Mouse (Mus musculus) megakaryocyte, embryonic 14.5 days (primary cell): ENCODE measurements around the gene Aldh3b3. TPM values are rescaled to one million over a fixed set of nuclear protein-coding genes. Genes with fewer than 3 reads are reported as not detected.
A peak's percentile ranks its signal among the peaks of the same experiment; 100 is the strongest.
"Not testable (repeated sequence)": the region's sequence is repeated elsewhere in the genome, so short reads cannot be mapped to it uniquely, and the experiment has no call there.

Experiments used
- H3K27me3 ChIP-seq: replicated peaks from 2 replicates; pipeline ENCODE3; 2012; ENCODE audit warnings: inconsistent platforms
- H3K36me3 ChIP-seq: replicated peaks from 2 replicates; pipeline ENCODE3; 2012; ENCODE audit warnings: low read length, inconsistent platforms, mixed read lengths
- H3K4me1 ChIP-seq: 2 replicates; pipeline ENCODE4 v1.6.1; 2012; ENCODE audit warnings: inconsistent platforms
- H3K4me3 ChIP-seq: replicated peaks from 2 replicates; pipeline ENCODE3; 2012; ENCODE audit warnings: moderate library complexity, mild to moderate bottlenecking, inconsistent platforms
- H3K9me3 ChIP-seq: 2 replicates; pipeline ENCODE4 v1.6.1; 2012; ENCODE audit warnings: inconsistent platforms
- FLI1 ChIP-seq: IDR thresholded peaks from 2 replicates; pipeline ENCODE4 v1.6.1; 2012; ENCODE audit warnings: low read length, inconsistent platforms, mixed read lengths
- GATA1 ChIP-seq: IDR thresholded peaks from 3 replicates; pipeline ENCODE4 v1.6.1; 2012; ENCODE audit warnings: mixed read lengths, low read length, inconsistent platforms, borderline replicate concordance
- polyA plus RNA-seq: library from polyadenylated mRNA; stranded (reverse); fragments of >175 nt; gene quantifications from 2 replicates; pipeline ENCODE4 v1.2.3, GENCODE M21; 2012; ENCODE audit warnings: low replicate concordance; ENCODE audit not compliant: insufficient read depth

Gene Aldh3b3
- polyA plus RNA-seq, 1 experiment: 0.04 TPM

GRCm38 (mm10) chr19:3948546-3948945 lies 9.9 kb upstream of the Aldh3b3 start:
- H3K27me3 ChIP-seq: peaks cover 3% of the 10 kb centered on the region
- H3K4me3 ChIP-seq: no peak overlapping the region

GRCm38 (mm10) chr19:3950331-3950730 lies 8.1 kb upstream of the Aldh3b3 start:
- Histone ChIP-seq H3K4me1 (peaks cover 39% of the 10 kb centered on the region), H3K36me3 (peaks cover 32% of the 10 kb centered on the region), H3K27me3 (peaks cover 11% of the 10 kb centered on the region), H3K4me3 (no peak overlapping the region), H3K9me3 (0 out of 2 replicates have a peak, but pooled peaks cover 3% of the 10 kb centered on the region)
- TF ChIP-seq FLI1 (no peak), GATA1 (no peak)

More at GRCm38 (mm10) chr19:3948546-3948945, 9.9 kb upstream of the Aldh3b3 start:
- no peak for TF ChIP-seq GATA1
- no peak for TF ChIP-seq FLI1
- Histone ChIP-seq H3K9me3 (0 out of 2 replicates have a peak, but pooled peaks cover 3% of the 10 kb centered on the region), H3K4me1 (peaks cover 41% of the 10 kb centered on the region), H3K36me3 (peaks cover 38% of the 10 kb centered on the region)

GRCm38 (mm10) chr19:3951461-3951860 lies 7.0 kb upstream of the Aldh3b3 start:
- peaks cover 28% of the 10 kb centered on the region for H3K36me3 ChIP-seq
- TF ChIP-seq FLI1: no peak
- TF ChIP-seq GATA1: no peak
- peaks cover 20% of the 10 kb centered on the region for H3K27me3 ChIP-seq
- 0 out of 2 replicates have a peak, but pooled peaks cover 3% of the 10 kb centered on the region for H3K9me3 ChIP-seq
- H3K4me1 ChIP-seq: peaks cover 36% of the 10 kb centered on the region
- peak overlapping the region; percentile 51 for H3K4me3 ChIP-seq

GRCm38 (mm10) chr19:3952099-3952498 lies 6.3 kb upstream of the Aldh3b3 start:
- Histone ChIP-seq H3K4me1 (peaks cover 29% of the 10 kb centered on the region), H3K4me3 (no peak overlapping the region), H3K27me3 (peaks cover 24% of the 10 kb centered on the region), H3K36me3 (peaks cover 26% of the 10 kb centered on the region), H3K9me3 (0 out of 2 replicates have a peak, but pooled peaks cover 3% of the 10 kb centered on the region)
- TF ChIP-seq FLI1 (no peak), GATA1 (no peak)

- no peak overlapping the region for H3K4me3 ChIP-seq
- H3K36me3 ChIP-seq: peaks cover 2% of the 10 kb centered on the region
- H3K9me3 ChIP-seq: 0 out of 2 replicates have a peak, but pooled peaks cover 3% of the 10 kb centered on the region
- TF ChIP-seq FLI1 (no peak), GATA1 (no peak)
- peaks cover 33% of the 10 kb centered on the region for H3K4me1 ChIP-seq
- peaks cover 38% of the 10 kb centered on the region for H3K27me3 ChIP-seq
Observed at GRCm38 (mm10) chr19:3955033-3955432, 3.4 kb upstream of the Aldh3b3 start.

- peaks cover 38% of the 10 kb centered on the region for H3K27me3 ChIP-seq
- no peak overlapping the region for H3K4me3 ChIP-seq
- H3K4me1 ChIP-seq: peaks cover 27% of the 10 kb centered on the region
- H3K9me3 ChIP-seq: 0 out of 2 replicates have a peak, but pooled peaks cover 5% of the 10 kb centered on the region
- no peak for TF ChIP-seq FLI1
- TF ChIP-seq GATA1: no peak
- H3K36me3 ChIP-seq: no peaks in the 10 kb centered on the region
Observed at GRCm38 (mm10) chr19:3955804-3956203, 2.6 kb upstream of the Aldh3b3 start.

- not testable (repeated sequence) for H3K9me3 ChIP-seq
- H3K4me1 ChIP-seq: peaks cover 14% of the 10 kb centered on the region; the same call in 1 of the 2 replicates
Observed at GRCm38 (mm10) chr19:3957296-3958036, 979 bp upstream of the Aldh3b3 start.

GRCm38 (mm10) chr19:3959030-3959429 lies 585 bp downstream of the Aldh3b3 start:
- H3K27me3 ChIP-seq: peaks cover 53% of the 10 kb centered on the region
- H3K36me3 ChIP-seq: no peaks in the 10 kb centered on the region
- TF ChIP-seq GATA1 (no peak), FLI1 (no peak)
- no peak overlapping the region for H3K4me3 ChIP-seq
- peaks cover 14% of the 10 kb centered on the region; the same call in 1 of the 2 replicates for H3K4me1 ChIP-seq
- H3K9me3 ChIP-seq: 0 out of 2 replicates have a peak, but pooled peaks cover 4% of the 10 kb centered on the region

More at GRCm38 (mm10) chr19:3957296-3958036, 979 bp upstream of the Aldh3b3 start:
- H3K27me3 ChIP-seq: peaks cover 42% of the 10 kb centered on the region
- not testable (repeated sequence) for H3K4me3 ChIP-seq, H3K36me3 ChIP-seq

GRCm38 (mm10) chr19:3960211-3960610 lies 1.8 kb downstream of the Aldh3b3 start:
- TF ChIP-seq FLI1: no peak
- TF ChIP-seq GATA1: no peak
- peaks cover 45% of the 10 kb centered on the region for H3K27me3 ChIP-seq
- 0 out of 2 replicates have a peak, but pooled peaks cover 4% of the 10 kb centered on the region for H3K9me3 ChIP-seq
- no peaks in the 10 kb centered on the region for H3K36me3 ChIP-seq
- H3K4me1 ChIP-seq: peaks cover 11% of the 10 kb centered on the region; the same call in 1 of the 2 replicates
- H3K4me3 ChIP-seq: no peak overlapping the region

- not testable (repeated sequence) for H3K4me3 ChIP-seq, H3K9me3 ChIP-seq, H3K36me3 ChIP-seq
- peaks cover 12% of the 10 kb centered on the region for H3K4me1 ChIP-seq
- peaks cover 33% of the 10 kb centered on the region for H3K27me3 ChIP-seq
Observed at GRCm38 (mm10) chr19:3961805-3962204, 3.4 kb downstream of the Aldh3b3 start.

GRCm38 (mm10) chr19:3962469-3962868 lies 4.0 kb downstream of the Aldh3b3 start:
- H3K36me3 ChIP-seq: no peaks in the 10 kb centered on the region
- peaks cover 32% of the 10 kb centered on the region for H3K27me3 ChIP-seq
- H3K9me3 ChIP-seq: 0 out of 2 replicates have a peak, but pooled peaks cover 4% of the 10 kb centered on the region
- TF ChIP-seq FLI1 (no peak), GATA1 (no peak)
- peaks cover 18% of the 10 kb centered on the region for H3K4me1 ChIP-seq
- no peak overlapping the region for H3K4me3 ChIP-seq
